Mouse (Mus musculus) small intestine, adult 2 months (tissue): ENCODE measurements at regions not wholly inside any gene's neighbourhood (a gene's known extent, or its start where the extent isn't known, plus 50 kb on each side); places are given as distances from the start of the nearest gene placed in this dataset.

Experiments used
- CTCF ChIP-seq: fragments of 200-500 bp; IDR thresholded peaks from 2 replicates; pipeline ENCODE4 v1.5.1; 2012; ENCODE audit warnings: low read depth, mild to moderate bottlenecking, control low read depth, inconsistent platforms, low read length, moderate library complexity, mixed read lengths; ENCODE audit not compliant: insufficient replicate concordance, insufficient read length; ENCODE audit errors: extremely low read depth
- POLR2A ChIP-seq: fragments of 200-500 bp; IDR thresholded peaks from 2 replicates; pipeline ENCODE4 v1.6.1; 2012; ENCODE audit warnings: low read depth, mild to moderate bottlenecking, control low read depth, inconsistent platforms, low read length, moderate library complexity

DNA sequence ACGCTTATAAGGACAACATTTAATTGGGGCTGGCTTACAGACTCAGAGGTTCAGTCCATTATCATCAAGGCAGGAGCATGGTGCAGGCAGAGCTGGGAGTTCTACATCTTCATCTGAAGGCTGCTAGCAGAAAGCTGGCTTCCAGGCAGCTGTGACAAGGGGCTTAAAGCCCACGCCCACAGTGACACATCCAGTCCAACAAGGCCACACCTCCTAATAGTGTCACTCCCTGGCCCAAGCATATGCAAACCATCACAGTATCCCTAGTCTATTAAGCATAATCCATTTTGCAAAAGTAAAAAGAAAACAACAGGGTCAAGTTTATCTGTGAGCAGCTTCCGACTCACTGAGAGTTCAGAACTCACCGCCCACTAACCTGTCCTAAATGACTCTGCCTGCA is 153.8 kb downstream of the Gxylt1 start:
- TF ChIP-seq CTCF (no peak), POLR2A (no peak)
